Mouse (Mus musculus): ENCODE measurements around the gene Nme6. TPM values are rescaled to one million over a fixed set of nuclear protein-coding genes. Genes with fewer than 3 reads are reported as not detected.
"Not testable (repeated sequence)": the region's sequence is repeated elsewhere in the genome, so short reads cannot be mapped to it uniquely, and the experiment has no call there.

Gene Nme6
- 109 and 126 TPM in 2 replicates for polyA plus RNA-seq (2016; fragmentation: Nextera tagmentation; extraction: Ambion mirVana)

DNA sequence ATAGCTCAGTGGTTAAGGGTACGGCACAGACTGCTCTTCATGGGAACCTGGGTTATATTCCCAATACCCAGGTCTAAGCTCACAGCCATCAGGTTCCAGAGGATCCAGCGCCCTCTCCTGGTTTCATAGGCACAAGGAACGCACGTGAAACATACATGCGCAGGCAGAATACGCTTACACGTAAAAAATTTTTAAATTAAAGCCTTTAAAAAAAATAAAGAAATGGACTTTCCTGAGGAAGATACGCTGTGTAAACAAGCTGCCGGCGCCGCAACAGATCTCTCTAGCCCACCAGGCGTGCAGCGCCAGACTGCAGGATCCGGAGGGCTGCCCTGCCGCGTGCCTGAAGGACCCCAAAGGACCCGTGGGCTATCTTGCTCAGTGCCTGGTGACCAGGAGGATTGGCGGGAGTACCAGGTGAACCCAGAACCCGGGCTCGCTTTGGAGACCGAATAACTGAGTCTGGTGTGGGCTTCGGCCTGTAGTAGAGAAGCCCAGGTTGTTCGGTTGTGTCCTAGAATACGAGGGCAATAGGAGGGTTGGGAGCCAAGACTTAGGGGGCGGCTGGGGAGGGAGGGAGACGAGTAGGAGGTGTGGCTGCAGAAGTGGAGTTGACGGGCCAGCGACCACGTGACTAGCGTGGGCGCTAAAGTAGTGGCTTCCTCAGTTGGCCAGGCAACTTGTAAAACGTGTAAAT is at the start of gene Nme6:
Gene Nme6 (plus strand): TSS at position 359 of the 697 bp plus-strand sequence.
- under 1% methylated on average over 32 of the region's 32 CpGs for WGBS
- Histone ChIP-seq H3K36me3 (peaks cover 51% of the 10 kb centered on the region), H3K4me3 (peak within 1 kb of the TSS; percentile 62), H3K4me1 (peaks cover 15% of the 10 kb centered on the region), H3K9me3 (replicated peaks) (no peaks in the 10 kb centered on the region), H3K27ac (replicated peaks) (peak within 1 kb of the TSS; percentile 87), H3K27me3 (ENCODE audit: low read depth, poor library complexity, severe bottlenecking) (no peaks in the 10 kb centered on the region)
- DNase-seq (ENCODE audit: low spot score), result peak; percentile 92

GRCm38 (mm10) chr9:109790570-109790969 is 42.0 kb upstream of the Nme6 start, which contains the start of gene Fbxw27:
Gene Fbxw27 (minus strand): TSS chr9:109790670.
- not testable (repeated sequence) for H3K4me3 ChIP-seq; H3K36me3 ChIP-seq; H3K4me1 ChIP-seq; H3K9me3 ChIP-seq (replicated peaks); H3K27me3 ChIP-seq (ENCODE audit: low read depth, poor library complexity, severe bottlenecking); H3K27ac ChIP-seq (replicated peaks); DNase-seq (ENCODE audit: low spot score)
- 82% methylated on average over 4 of the region's 4 CpGs for WGBS

DNA sequence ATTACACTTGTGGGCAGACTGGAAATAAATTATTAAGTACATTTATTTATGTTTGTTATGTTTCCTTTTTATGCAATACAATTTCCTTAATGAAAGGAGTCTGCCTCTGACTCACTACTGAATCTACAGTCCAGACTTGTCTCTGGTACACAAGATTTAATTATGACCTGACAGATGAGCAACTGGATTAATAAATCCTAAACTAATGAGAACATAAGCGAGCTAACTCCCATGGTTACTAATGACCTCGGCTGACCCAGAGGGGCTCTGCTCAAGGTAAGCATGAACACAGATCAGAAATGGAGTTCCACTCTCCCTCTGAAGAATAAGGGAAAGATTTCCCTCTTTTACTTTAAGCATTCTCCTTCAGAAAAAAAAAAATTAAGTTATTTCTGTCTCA is 37.3 kb upstream of the Nme6 start:
- 91% methylated on average over 2 of the region's 2 CpGs for WGBS
- no peaks in the 10 kb centered on the region for H3K9me3 ChIP-seq (replicated peaks)
- H3K27ac ChIP-seq (replicated peaks), result no peak overlapping the region
- no peaks in the 10 kb centered on the region for H3K27me3 ChIP-seq (ENCODE audit: low read depth, poor library complexity, severe bottlenecking)
- no peaks in the 10 kb centered on the region for H3K36me3 ChIP-seq
- no peaks in the 10 kb centered on the region for H3K4me1 ChIP-seq
- no peak overlapping the region for H3K4me3 ChIP-seq
- no peak for DNase-seq (ENCODE audit: low spot score)

DNA sequence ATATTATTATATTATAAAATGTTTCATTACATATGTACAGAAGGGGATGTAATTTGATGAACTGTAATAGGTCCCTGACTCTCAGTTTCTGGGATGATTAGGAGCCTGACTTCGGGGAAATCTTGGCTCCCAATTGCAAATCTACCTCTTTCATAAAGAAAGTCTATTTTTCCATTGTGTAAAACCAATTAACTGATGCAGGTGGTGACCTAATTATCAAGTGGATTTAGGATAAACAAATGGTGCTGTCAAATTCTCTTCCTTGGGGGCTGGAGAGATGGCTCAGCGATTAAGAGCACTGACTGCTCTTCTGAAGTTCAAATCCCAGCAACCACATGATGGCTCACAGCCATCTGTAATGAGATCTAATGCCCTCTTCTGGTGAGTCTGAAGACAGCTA is 36.7 kb upstream of the Nme6 start:
- WGBS, result 83% methylated on average over 2 of the region's 2 CpGs
- H3K4me1 ChIP-seq, result no peaks in the 10 kb centered on the region
- H3K27ac ChIP-seq (replicated peaks), result no peak overlapping the region
- DNase-seq (ENCODE audit: low spot score), result no peak
- H3K36me3 ChIP-seq, result no peaks in the 10 kb centered on the region
- no peaks in the 10 kb centered on the region for H3K27me3 ChIP-seq (ENCODE audit: low read depth, poor library complexity, severe bottlenecking)
- no peak overlapping the region for H3K4me3 ChIP-seq
- H3K9me3 ChIP-seq (replicated peaks), result no peaks in the 10 kb centered on the region

DNA sequence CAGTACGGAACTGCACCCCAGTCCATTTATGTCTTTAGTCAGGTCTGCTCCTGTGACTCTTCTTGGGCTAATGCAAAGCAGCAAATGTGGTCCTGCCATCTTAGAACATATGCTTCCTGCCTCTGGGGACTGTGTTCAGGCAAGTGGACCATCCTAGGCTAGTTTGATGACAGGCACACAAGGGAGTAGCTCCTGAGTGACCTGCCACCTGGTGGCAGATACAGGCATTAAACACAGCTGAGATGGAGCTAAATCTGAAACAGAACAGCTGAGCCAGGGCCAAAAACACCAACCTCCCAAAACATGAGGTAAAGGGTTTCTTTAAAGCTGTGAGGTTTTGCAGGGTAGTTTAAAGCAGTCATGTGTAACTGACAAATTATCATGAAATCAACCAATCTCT is 34.5 kb upstream of the Nme6 start:
- Histone ChIP-seq H3K36me3 (no peaks in the 10 kb centered on the region), H3K27ac (replicated peaks) (no peak overlapping the region), H3K4me1 (no peaks in the 10 kb centered on the region), H3K4me3 (no peak overlapping the region), H3K27me3 (ENCODE audit: low read depth, poor library complexity, severe bottlenecking) (no peaks in the 10 kb centered on the region), H3K9me3 (replicated peaks) (no peaks in the 10 kb centered on the region)
- 100% methylated on average over 1 of the region's 1 CpGs for WGBS
- peak; percentile 30 for DNase-seq (ENCODE audit: low spot score)

- not testable (repeated sequence) for H3K4me1 ChIP-seq; H3K27ac ChIP-seq (replicated peaks); H3K36me3 ChIP-seq; H3K4me3 ChIP-seq; H3K9me3 ChIP-seq (replicated peaks); DNase-seq (ENCODE audit: low spot score); H3K27me3 ChIP-seq (ENCODE audit: low read depth, poor library complexity, severe bottlenecking)
- WGBS, result 96% methylated on average over 2 of the region's 2 CpGs
These were observed 27.0 kb upstream of the Nme6 start for GRCm38 (mm10) chr9:109805596-109805995.

- Histone ChIP-seq H3K4me1 (no peaks in the 10 kb centered on the region), H3K27ac (replicated peaks) (no peak overlapping the region), H3K9me3 (replicated peaks) (no peaks in the 10 kb centered on the region), H3K4me3 (no peak overlapping the region), H3K36me3 (no peaks in the 10 kb centered on the region), H3K27me3 (ENCODE audit: low read depth, poor library complexity, severe bottlenecking) (no peaks in the 10 kb centered on the region)
- no peak for DNase-seq (ENCODE audit: low spot score)
- 56% methylated on average over 1 of the region's 1 CpGs for WGBS
These were observed 26.3 kb upstream of the Nme6 start for GRCm38 (mm10) chr9:109806260-109806659.

DNA sequence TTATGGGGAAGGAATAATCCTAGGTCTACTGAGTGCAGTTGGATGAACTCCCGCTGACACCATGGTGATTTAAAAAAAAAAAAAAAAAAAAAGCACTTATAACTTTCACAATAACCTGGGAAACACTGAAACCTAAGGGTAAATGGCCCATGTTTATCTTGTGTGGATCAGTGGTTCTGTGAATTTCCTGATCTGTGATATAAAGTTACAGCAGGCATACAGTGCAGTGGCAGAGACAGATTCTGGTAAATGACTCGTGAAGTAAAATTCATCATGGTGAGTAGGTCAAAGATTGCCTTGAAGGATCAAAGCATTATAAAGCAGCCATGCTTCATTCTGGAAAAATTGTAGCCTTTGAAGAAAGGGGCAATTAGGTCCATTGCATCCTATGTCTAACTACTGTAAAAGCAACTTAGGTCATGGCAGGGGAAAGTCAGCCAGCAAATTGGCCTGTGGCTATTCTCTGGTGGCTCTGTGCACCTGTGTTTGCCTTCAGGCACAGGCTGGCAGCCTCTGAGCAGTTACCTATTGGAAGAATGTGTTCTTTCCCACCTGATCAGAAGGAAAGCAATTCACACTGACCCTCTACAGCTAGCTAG is 25.8 kb upstream of the Nme6 start:
- Histone ChIP-seq H3K27me3 (ENCODE audit: low read depth, poor library complexity, severe bottlenecking) (no peaks in the 10 kb centered on the region), H3K4me1 (no peaks in the 10 kb centered on the region), H3K4me3 (no peak overlapping the region), H3K9me3 (replicated peaks) (no peaks in the 10 kb centered on the region), H3K36me3 (no peaks in the 10 kb centered on the region), H3K27ac (replicated peaks) (no peak overlapping the region)
- 88% methylated on average over 2 of the region's 2 CpGs for WGBS
- DNase-seq (ENCODE audit: low spot score), result no peak

GRCm38 (mm10) chr9:109807898-109808297 is 24.7 kb upstream of the Nme6 start:
- H3K4me3 ChIP-seq, result no peak overlapping the region
- no peak overlapping the region for H3K27ac ChIP-seq (replicated peaks)
- H3K9me3 ChIP-seq (replicated peaks), result no peaks in the 10 kb centered on the region
- no peaks in the 10 kb centered on the region for H3K36me3 ChIP-seq
- DNase-seq (ENCODE audit: low spot score), result no peak
- H3K4me1 ChIP-seq, result no peaks in the 10 kb centered on the region
- WGBS, result 68% methylated on average over 3 of the region's 3 CpGs
- H3K27me3 ChIP-seq (ENCODE audit: low read depth, poor library complexity, severe bottlenecking), result no peaks in the 10 kb centered on the region

GRCm38 (mm10) chr9:109811980-109812379 is 20.6 kb upstream of the Nme6 start, which contains the start of gene Spink8:
Gene Spink8 (plus strand): TSS chr9:109812280.
- H3K4me3 ChIP-seq, result no peak within 1 kb of the TSS
- H3K27me3 ChIP-seq (ENCODE audit: low read depth, poor library complexity, severe bottlenecking), result no peaks in the 10 kb centered on the region
- H3K9me3 ChIP-seq (replicated peaks), result no peaks in the 10 kb centered on the region
- H3K36me3 ChIP-seq, result no peaks in the 10 kb centered on the region
- 74% methylated on average over 1 of the region's 1 CpGs for WGBS
- H3K4me1 ChIP-seq, result no peaks in the 10 kb centered on the region
- H3K27ac ChIP-seq (replicated peaks), result no peak within 1 kb of the TSS
- DNase-seq (ENCODE audit: low spot score), result no peak

GRCm38 (mm10) chr9:109813424-109813823 is 19.1 kb upstream of the Nme6 start:
- no peaks in the 10 kb centered on the region for H3K9me3 ChIP-seq (replicated peaks)
- H3K4me1 ChIP-seq, result no peaks in the 10 kb centered on the region
- WGBS, result 79% methylated on average over 7 of the region's 7 CpGs
- H3K27me3 ChIP-seq (ENCODE audit: low read depth, poor library complexity, severe bottlenecking), result no peaks in the 10 kb centered on the region
- no peaks in the 10 kb centered on the region for H3K36me3 ChIP-seq
- no peak overlapping the region for H3K4me3 ChIP-seq
- DNase-seq (ENCODE audit: low spot score), result no peak
- H3K27ac ChIP-seq (replicated peaks), result no peak overlapping the region

DNA sequence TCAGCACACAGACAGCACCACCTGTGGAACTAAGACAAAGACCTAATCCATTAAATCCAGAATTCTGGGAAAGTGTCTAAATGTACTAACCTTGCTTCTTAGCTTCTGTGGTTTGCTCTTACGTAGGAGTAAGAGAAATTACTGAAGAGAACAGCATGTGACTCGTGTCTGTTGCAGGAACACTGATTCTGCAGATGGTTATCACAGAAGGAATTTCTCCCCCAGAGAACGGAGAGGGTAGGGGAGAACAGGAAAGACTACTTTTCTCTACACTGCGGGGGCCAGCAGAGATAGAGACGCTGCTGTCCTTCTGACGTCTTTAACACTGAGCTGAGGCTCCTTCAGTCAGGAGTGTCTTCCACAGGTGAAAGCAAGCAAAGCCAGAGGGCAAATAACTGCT is 16.2 kb upstream of the Nme6 start:
- Histone ChIP-seq H3K4me1 (no peaks in the 10 kb centered on the region), H3K27ac (replicated peaks) (no peak overlapping the region), H3K27me3 (ENCODE audit: low read depth, poor library complexity, severe bottlenecking) (no peaks in the 10 kb centered on the region), H3K4me3 (no peak overlapping the region), H3K36me3 (no peaks in the 10 kb centered on the region), H3K9me3 (replicated peaks) (no peaks in the 10 kb centered on the region)
- 64% methylated on average over 6 of the region's 6 CpGs for WGBS
- no peak for DNase-seq (ENCODE audit: low spot score)

- no peak overlapping the region for H3K27ac ChIP-seq (replicated peaks)
- no peaks in the 10 kb centered on the region for H3K4me1 ChIP-seq
- no peaks in the 10 kb centered on the region for H3K27me3 ChIP-seq (ENCODE audit: low read depth, poor library complexity, severe bottlenecking)
- H3K9me3 ChIP-seq (replicated peaks), result no peaks in the 10 kb centered on the region
- H3K4me3 ChIP-seq, result no peak overlapping the region
- H3K36me3 ChIP-seq, result peaks cover 17% of the 10 kb centered on the region
- DNase-seq (ENCODE audit: low spot score), result no peak
- WGBS, result 69% methylated on average over 4 of the region's 4 CpGs
These were observed 6.8 kb upstream of the Nme6 start for GRCm38 (mm10) chr9:109825739-109826138.

All from midbrain, embryonic 10.5 days (tissue).